Mouse (Mus musculus) midbrain, embryonic 11.5 days (tissue): ENCODE measurements around the gene Mapkap1. TPM values are rescaled to one million over a fixed set of nuclear protein-coding genes. Genes with fewer than 3 reads are reported as not detected.

Source experiments
- ATAC-seq: fragments of 200-750 bp; cut with Nextera tagmentation; 2 replicates; pipeline ENCODE4 v1.8.0; 2017; ENCODE audit warnings: moderate TSS enrichment, moderate library complexity; ENCODE audit not compliant: low FRiP score
- DNase-seq: peaks from one replicate; pipeline ENCODE4 v3.0.0; 2015; ENCODE audit warnings: low spot score; ENCODE audit errors: missing footprints
- H3K27ac ChIP-seq: fragments of 300-500 bp; sonication (generic); 2 replicates; pipeline ENCODE4 v1.5.1; 2014; ENCODE audit warnings: low read depth, low read length
- H3K27me3 ChIP-seq: fragments of 300-500 bp; sonication (generic); 2 replicates; pipeline ENCODE4 v1.6.1; 2014; ENCODE audit warnings: mild to moderate bottlenecking, low read length, moderate library complexity, mixed read lengths; ENCODE audit not compliant: control insufficient read depth, insufficient read depth
- H3K36me3 ChIP-seq: fragments of 300-500 bp; sonication (generic); 2 replicates; pipeline ENCODE4 v1.6.1; 2014; ENCODE audit warnings: mild to moderate bottlenecking, low read length, moderate library complexity, mixed read lengths; ENCODE audit not compliant: control insufficient read depth, insufficient read depth
- H3K4me1 ChIP-seq: fragments of 300-500 bp; sonication (generic); 2 replicates; pipeline ENCODE4 v1.6.1; 2014; ENCODE audit warnings: low read length; ENCODE audit not compliant: control insufficient read depth, insufficient read depth
- H3K4me2 ChIP-seq: fragments of 300-500 bp; sonication (generic); 2 replicates; pipeline ENCODE4 v1.6.1; 2014; ENCODE audit warnings: mild to moderate bottlenecking, moderate library complexity
- H3K4me3 ChIP-seq: fragments of 300-500 bp; sonication (generic); 2 replicates; pipeline ENCODE4 v1.5.1; 2014; ENCODE audit warnings: low read depth, low read length
- H3K9ac ChIP-seq: fragments of 300-500 bp; sonication (generic); 2 replicates; pipeline ENCODE4 v1.6.1; 2014; ENCODE audit warnings: low read length
- H3K9me3 ChIP-seq: fragments of 300-500 bp; sonication (generic); 2 replicates; pipeline ENCODE4 v1.6.1; 2016; ENCODE audit warnings: low read length; ENCODE audit not compliant: control insufficient read depth
- WGBS: fragments of 180-500 bp; shearing (Covaris S2); extraction: QIAGEN DNeasy Blood & Tissue Kit; methylation state at CpG from one replicate; pipeline ENCODE4 v1.1.7; 2014; 5-methylcytosine and 5-hydroxymethylcytosine counted together
- polyA plus RNA-seq: library from polyadenylated mRNA; unstranded; fragments of >200 nt; fragmentation: Nextera tagmentation; extraction: Ambion mirVana; gene quantifications from 2 replicates; pipeline ENCODE4 v1.2.1, GENCODE M21; 2014

Mapkap1 gene
- 90.7 and 98.4 TPM in 2 replicates for polyA plus RNA-seq

DNA sequence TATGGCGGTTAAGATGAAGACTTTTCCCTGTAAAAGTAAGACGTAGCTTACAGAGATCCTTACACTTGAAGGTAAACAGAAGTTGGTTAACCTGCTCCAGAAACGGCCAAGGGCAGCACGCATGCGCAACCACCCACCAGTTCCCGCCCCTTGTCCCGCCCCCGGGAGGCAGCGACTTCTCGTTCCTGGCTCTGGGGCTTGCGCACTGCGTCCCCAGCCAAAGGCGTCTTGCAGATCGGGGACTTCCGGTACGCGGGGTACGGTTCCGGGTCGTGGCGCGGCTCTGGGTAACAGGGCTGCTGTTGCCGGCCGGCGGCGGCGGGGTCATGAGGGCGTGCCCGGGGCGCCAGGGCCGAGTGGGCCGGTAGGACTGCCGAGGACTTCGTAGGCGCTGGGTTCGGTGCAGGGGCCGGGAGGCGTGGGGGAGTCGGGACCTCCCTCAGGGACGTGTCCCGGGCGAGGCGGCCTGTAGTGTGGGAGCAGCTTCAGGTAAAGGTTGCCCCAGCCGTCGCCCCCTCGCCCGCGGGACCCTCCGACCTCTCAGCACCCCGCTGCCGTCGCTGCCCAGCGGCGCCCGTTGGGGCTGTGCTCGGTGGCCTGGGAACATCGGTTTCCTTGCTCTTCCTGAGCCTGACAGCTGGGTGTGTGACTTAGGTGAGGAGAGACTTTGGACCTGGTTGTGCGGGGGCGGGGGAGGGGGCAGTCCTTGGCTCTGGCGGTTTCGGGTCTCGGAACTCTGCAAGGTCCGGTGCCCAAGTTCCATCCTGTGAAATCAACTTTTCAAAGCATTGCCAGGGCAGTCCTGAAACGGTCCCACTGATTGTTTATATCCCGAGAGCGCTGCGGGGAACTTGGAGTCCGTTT is at the start of gene Mapkap1:
Mapkap1 (plus strand) TSS at position 171 of the 864 bp plus-strand sequence.
- H3K4me2 ChIP-seq: peak within 1 kb of the TSS; percentile 86
- H3K9ac ChIP-seq: peak within 1 kb of the TSS; percentile 72
- under 1% methylated on average over 68 of the region's 68 CpGs for WGBS
- H3K4me3 ChIP-seq: peak within 1 kb of the TSS; percentile 61
- ATAC-seq: peak; percentile 99
- peak; percentile 99 for DNase-seq
- no peak within 1 kb of the TSS; the same call in 1 of the 2 replicates for H3K27ac ChIP-seq
- H3K9me3 ChIP-seq: no peaks in the 10 kb centered on the region
- no peaks in the 10 kb centered on the region for H3K36me3 ChIP-seq
- H3K4me1 ChIP-seq: peaks cover 6% of the 10 kb centered on the region
- H3K27me3 ChIP-seq: no peaks in the 10 kb centered on the region

DNA sequence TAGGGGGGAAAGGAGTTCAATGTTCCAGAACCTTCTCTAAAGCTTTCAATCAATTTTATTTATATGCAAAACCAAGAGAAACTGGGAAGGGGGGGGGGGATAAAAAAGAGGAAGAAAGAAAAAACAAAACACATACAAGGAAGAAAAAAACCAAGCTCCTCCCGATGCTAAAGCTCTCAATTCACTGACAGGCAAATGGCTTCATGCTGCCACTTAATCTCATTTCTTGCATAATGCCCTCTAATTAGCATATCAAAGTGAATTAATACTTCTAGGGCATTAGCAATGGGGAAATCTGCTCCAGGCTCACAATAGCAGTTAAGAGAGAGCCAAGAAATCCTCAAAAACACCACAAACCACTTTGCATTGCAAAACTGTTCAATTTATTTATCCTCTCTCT is 42.9 kb upstream of the Mapkap1 start:
- Histone ChIP-seq H3K9me3 (no peaks in the 10 kb centered on the region), H3K4me1 (peaks cover 40% of the 10 kb centered on the region), H3K36me3 (no peaks in the 10 kb centered on the region), H3K4me2 (no peak overlapping the region), H3K4me3 (no peak overlapping the region), H3K9ac (no peak overlapping the region), H3K27me3 (peaks cover 2% of the 10 kb centered on the region; the same call in 1 of the 2 replicates), H3K27ac (no peak overlapping the region)
- ATAC-seq: peak; percentile 83
- 3% methylated on average over 1 of the region's 1 CpGs for WGBS
- peak; percentile 91 for DNase-seq

DNA sequence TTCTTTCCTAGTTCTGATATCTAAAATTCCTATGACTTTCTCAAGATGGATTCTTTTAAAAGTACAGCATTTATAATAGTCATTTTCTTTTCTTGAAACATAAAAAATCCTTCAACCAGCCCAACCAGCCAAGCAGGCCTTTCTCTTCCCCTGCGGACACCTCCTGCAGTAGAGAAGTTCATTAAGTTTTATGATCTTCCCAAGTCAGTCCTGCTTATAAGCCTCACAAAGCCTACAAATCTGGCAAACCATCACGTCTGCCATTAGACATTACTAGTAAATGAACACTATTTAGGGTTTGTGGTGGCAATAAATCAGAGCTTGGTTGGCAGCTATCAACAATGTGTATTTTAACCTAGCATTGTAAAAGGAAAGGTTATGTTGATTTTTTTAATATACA is 39.5 kb upstream of the Mapkap1 start:
- no peaks in the 10 kb centered on the region for H3K9me3 ChIP-seq
- no peak overlapping the region for H3K9ac ChIP-seq
- peaks cover 2% of the 10 kb centered on the region; the same call in 1 of the 2 replicates for H3K27me3 ChIP-seq
- DNase-seq (no peak), ATAC-seq (no peak)
- 60% methylated on average over 2 of the region's 2 CpGs for WGBS
- H3K27ac ChIP-seq: no peak overlapping the region
- H3K4me3 ChIP-seq: no peak overlapping the region
- H3K36me3 ChIP-seq: no peaks in the 10 kb centered on the region
- peaks cover 28% of the 10 kb centered on the region for H3K4me1 ChIP-seq
- no peak overlapping the region; the same call in 1 of the 2 replicates for H3K4me2 ChIP-seq

DNA sequence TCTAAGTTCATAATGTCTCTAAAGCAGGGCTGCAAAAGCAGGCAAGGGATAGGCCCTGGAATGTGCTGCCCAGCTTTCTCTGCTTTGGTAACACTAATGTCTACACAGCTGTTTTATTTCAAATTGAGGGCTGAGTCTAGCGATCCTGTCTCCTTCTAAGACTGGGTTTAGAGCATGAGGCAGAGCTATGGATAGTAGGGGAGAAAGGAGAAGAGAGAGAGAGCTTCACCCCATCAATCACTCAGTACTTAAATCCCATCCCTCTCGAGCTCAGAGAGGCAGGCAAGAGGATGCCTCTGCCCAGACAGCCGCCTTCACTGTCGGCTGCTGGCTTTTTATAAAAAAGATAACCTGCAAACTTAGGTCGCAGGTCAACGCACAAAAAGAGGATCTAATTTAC is 38.2 kb upstream of the Mapkap1 start:
- no peak overlapping the region; the same call in 1 of the 2 replicates for H3K27ac ChIP-seq
- WGBS: 11% methylated on average over 6 of the region's 6 CpGs
- H3K9me3 ChIP-seq: no peaks in the 10 kb centered on the region
- H3K4me3 ChIP-seq: peak overlapping the region; percentile 29
- H3K9ac ChIP-seq: peak overlapping the region; percentile 45; the same call in 1 of the 2 replicates
- peak overlapping the region; percentile 48 for H3K4me2 ChIP-seq
- H3K4me1 ChIP-seq: peaks cover 23% of the 10 kb centered on the region
- H3K27me3 ChIP-seq: no peaks in the 10 kb centered on the region
- H3K36me3 ChIP-seq: no peaks in the 10 kb centered on the region
- DNase-seq (no peak), ATAC-seq (no peak)

DNA sequence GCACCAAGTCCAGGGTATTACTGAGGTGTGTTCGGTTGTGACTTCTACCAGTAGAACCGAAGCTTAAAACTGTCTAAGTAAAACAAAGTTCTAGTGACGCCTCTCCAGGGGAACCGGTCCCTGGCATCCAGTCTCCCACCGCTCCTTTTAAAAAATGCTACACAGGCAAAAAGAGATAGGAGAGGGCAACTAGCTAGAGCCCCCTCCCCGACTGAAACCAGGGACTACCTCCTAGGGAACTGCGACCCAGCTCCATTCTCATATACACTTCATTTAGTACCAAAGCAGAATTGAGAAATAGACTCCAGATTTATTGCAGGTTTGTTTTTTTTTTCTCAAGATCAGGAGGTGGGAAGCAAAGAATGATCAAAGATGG is 36.2 kb upstream of the Mapkap1 start:
- H3K4me1 ChIP-seq: peaks cover 19% of the 10 kb centered on the region

GRCm38 (mm10) chr2:34370725-34371440 is 35.7 kb upstream of the Mapkap1 start:
- under 1% methylated on average over 42 of the region's 42 CpGs for WGBS
- ATAC-seq: 0 out of 2 replicates have a peak, but pooled peaks have one; percentile 2

More for the DNA sequence above, 36.2 kb upstream of the Mapkap1 start:
- Histone ChIP-seq H3K9ac (peak overlapping the region; percentile 98), H3K4me3 (peak overlapping the region; percentile 93), H3K27ac (no peak overlapping the region; the same call in 1 of the 2 replicates), H3K4me2 (peak overlapping the region; percentile 67), H3K36me3 (no peaks in the 10 kb centered on the region), H3K27me3 (no peaks in the 10 kb centered on the region), H3K9me3 (no peaks in the 10 kb centered on the region)
- ATAC-seq (no peak), DNase-seq (no peak)
- 1% methylated on average over 7 of the region's 7 CpGs for WGBS

GRCm38 (mm10) chr2:34371441-34372304 is 34.9 kb upstream of the Mapkap1 start:
- Histone ChIP-seq H3K27ac (peak overlapping the region; percentile 99), H3K9me3 (no peaks in the 10 kb centered on the region), H3K27me3 (no peaks in the 10 kb centered on the region), H3K4me3 (peak overlapping the region; percentile 93), H3K4me1 (peaks cover 19% of the 10 kb centered on the region), H3K36me3 (no peaks in the 10 kb centered on the region), H3K4me2 (peak overlapping the region; percentile 67), H3K9ac (peak overlapping the region; percentile 98)
- under 1% methylated on average over 83 of the region's 118 CpGs for WGBS
- ATAC-seq: peak; percentile 34
- DNase-seq: peak; percentile 94

More at GRCm38 (mm10) chr2:34370725-34371440, 35.7 kb upstream of the Mapkap1 start:
- no peaks in the 10 kb centered on the region for H3K27me3 ChIP-seq
- H3K4me2 ChIP-seq: peak overlapping the region; percentile 67
- peak; percentile 94 for DNase-seq
- peak overlapping the region; percentile 98 for H3K9ac ChIP-seq
- peak overlapping the region; percentile 93 for H3K4me3 ChIP-seq
- peaks cover 19% of the 10 kb centered on the region for H3K4me1 ChIP-seq
- peak overlapping the region; percentile 99 for H3K27ac ChIP-seq
- no peaks in the 10 kb centered on the region for H3K9me3 ChIP-seq
- no peaks in the 10 kb centered on the region for H3K36me3 ChIP-seq
